In the genomic region with DNA sequence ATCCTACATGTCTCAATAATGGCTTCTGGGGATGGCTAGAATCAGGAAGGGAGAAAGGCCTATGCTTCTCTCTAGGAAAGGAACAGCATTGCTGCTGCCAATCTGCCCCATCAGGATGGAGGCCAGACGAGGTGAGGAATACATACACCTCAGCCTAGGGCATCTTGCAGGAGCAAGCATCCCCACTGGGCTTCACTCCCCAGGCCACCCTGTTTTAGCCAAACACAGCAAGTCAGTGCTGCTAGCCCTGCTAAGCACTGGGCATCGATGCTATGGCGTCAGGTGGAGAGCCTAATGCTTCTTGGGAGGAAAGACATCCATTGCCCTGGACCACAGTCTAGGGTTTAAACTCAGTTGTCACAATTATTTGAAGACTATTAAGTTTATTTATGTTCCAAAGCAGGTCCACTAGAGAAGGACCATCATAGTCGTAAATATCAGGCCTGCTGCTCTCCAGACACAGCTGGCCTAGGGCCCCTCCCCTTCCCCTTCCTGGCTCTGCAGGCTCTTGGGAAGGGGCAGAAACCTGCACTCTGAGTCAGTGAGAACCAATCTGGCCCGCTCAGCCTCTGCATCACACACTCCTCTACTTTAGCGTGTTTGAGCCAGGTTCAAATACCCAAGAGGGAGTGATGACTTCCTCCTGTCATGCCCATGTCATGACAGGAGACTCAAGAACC, we compare ENCODE assay signal across 14 mouse cellular contexts.
DNase-seq lines count a peak whose midpoint lies in the region; ATAC-seq and TF ChIP-seq lines count a peak whose summit lies in the region.
"Had no signal": no experiment of that assay in that cellular context is flagged by ENCODE, and none has a peak within 500 bp of the region (broad histone marks: within the 10 kb centered on the region; RNA-seq: fewer than 3 reads in every experiment).

No protein-coding gene starts in this region.

- no peak for TF ChIP-seq POLR2A in kidney, adult 2 months (IDR thresholded peaks at IDR 0.05; ENCODE audit: low read depth, low read length)

- no peak overlapping the region for H3K4me3 ChIP-seq in kidney, embryonic 14.5 days (ENCODE audit: low read length)
- no peak overlapping the region for H3K4me3 ChIP-seq in kidney, adult 2 months (ENCODE audit: insufficient read depth, low read depth, low read length)
- no peak overlapping the region for H3K4me3 ChIP-seq in midbrain, embryonic 14.5 days (replicated peaks; ENCODE audit: low read depth, low read length)
- H3K4me3 ChIP-seq in midbrain, embryonic 10.5 days, result no peak overlapping the region
- no peak overlapping the region for H3K4me3 ChIP-seq in neural tube, embryonic 14.5 days (ENCODE audit: low read depth, low read length)
- H3K4me3 ChIP-seq: forebrain, embryonic 12.5 days had no signal

- H3K4me1 ChIP-seq in kidney, embryonic 14.5 days (ENCODE audit: control insufficient read depth, insufficient read depth, low read length), result peaks cover 30% of the 10 kb centered on the region
- no peaks in the 10 kb centered on the region for H3K4me1 ChIP-seq in kidney, adult 2 months (ENCODE audit: control insufficient read depth, insufficient read depth, low read length)
- peaks cover 23% of the 10 kb centered on the region for H3K4me1 ChIP-seq in midbrain, embryonic 14.5 days (ENCODE audit: control insufficient read depth, insufficient read depth, low read length)
- peaks cover 41% of the 10 kb centered on the region for H3K4me1 ChIP-seq in midbrain, embryonic 10.5 days
- H3K4me1 ChIP-seq in neural tube, embryonic 14.5 days (ENCODE audit: control insufficient read depth, insufficient read depth, low read length), result no peaks in the 10 kb centered on the region; the same call in 1 of the 2 replicates

- H3K27ac ChIP-seq in kidney, embryonic 14.5 days (ENCODE audit: low read depth, low read length), result peak overlapping the region; percentile 57; the same call in 1 of the 2 replicates
- no peak overlapping the region for H3K27ac ChIP-seq in kidney, adult 2 months (ENCODE audit: insufficient read depth, low read depth, low read length)
- H3K27ac ChIP-seq in midbrain, embryonic 14.5 days (replicated peaks; ENCODE audit: low read depth, low read length), result peak overlapping the region; percentile 58
- no peak overlapping the region for H3K27ac ChIP-seq in midbrain, embryonic 10.5 days (replicated peaks)
- H3K27ac ChIP-seq in neural tube, embryonic 14.5 days (ENCODE audit: low read depth, low read length), result no peak overlapping the region
- H3K27ac ChIP-seq: forebrain, embryonic 12.5 days had no signal

- TF ChIP-seq CTCF in kidney, adult 2 months (conservative IDR thresholded peaks at IDR 0.05; ENCODE audit: insufficient read depth, insufficient read length, low read depth, low read length), result no peak

- H3K36me3 ChIP-seq in kidney, embryonic 14.5 days (ENCODE audit: control insufficient read depth, insufficient read depth, low read length), result no peaks in the 10 kb centered on the region
- H3K36me3 ChIP-seq in kidney, adult 2 months (ENCODE audit: control insufficient read depth, insufficient read depth, low read length), result no peaks in the 10 kb centered on the region
- H3K36me3 ChIP-seq in midbrain, embryonic 14.5 days (ENCODE audit: control insufficient read depth, insufficient read depth, low read length), result no peaks in the 10 kb centered on the region
- no peaks in the 10 kb centered on the region for H3K36me3 ChIP-seq in midbrain, embryonic 10.5 days
- H3K36me3 ChIP-seq in neural tube, embryonic 14.5 days (ENCODE audit: control insufficient read depth, insufficient read depth, low read length), result no peaks in the 10 kb centered on the region
- H3K36me3 ChIP-seq: forebrain, embryonic 12.5 days had no signal

- ATAC-seq in kidney, embryonic 14.5 days (ENCODE audit: low FRiP score, low TSS enrichment), result peak; percentile 80
- ATAC-seq in midbrain, embryonic 14.5 days (ENCODE audit: low FRiP score, low TSS enrichment), result no peak
- ATAC-seq in neural tube, embryonic 14.5 days (ENCODE audit: low read depth), result 0 out of 2 replicates have a peak, but pooled peaks have one; percentile 38
- ATAC-seq: inflammation-experienced regulatory T-cells, adult 6 months had no signal

- WGBS in kidney, embryonic 14.5 days, result 30% methylated on average over 6 of the region's 6 CpGs
- WGBS in kidney, adult 2 months, result 71% methylated on average over 6 of the region's 6 CpGs
- WGBS in midbrain, embryonic 14.5 days, result 67% methylated on average over 6 of the region's 6 CpGs
- 73% methylated on average over 6 of the region's 6 CpGs for WGBS in midbrain, embryonic 10.5 days
- WGBS in neural tube, embryonic 14.5 days, result 38% methylated on average over 6 of the region's 6 CpGs

- no peaks in the 10 kb centered on the region for H3K27me3 ChIP-seq in kidney, embryonic 14.5 days (ENCODE audit: control insufficient read depth, insufficient read depth, low read length)
- no peaks in the 10 kb centered on the region for H3K27me3 ChIP-seq in kidney, adult 2 months (replicated peaks; ENCODE audit: control insufficient read depth, insufficient read depth, low read length)
- H3K27me3 ChIP-seq in midbrain, embryonic 14.5 days (ENCODE audit: control insufficient read depth, insufficient read depth, low read length), result no peaks in the 10 kb centered on the region
- peaks cover 46% of the 10 kb centered on the region for H3K27me3 ChIP-seq in midbrain, embryonic 10.5 days (ENCODE audit: low read depth, poor library complexity, severe bottlenecking)
- H3K27me3 ChIP-seq in neural tube, embryonic 14.5 days (ENCODE audit: control insufficient read depth, insufficient read depth, low read length), result no peaks in the 10 kb centered on the region

- peak; percentile 54 for DNase-seq in embryo, embryonic 11 days
- DNase-seq in embryo, embryonic 10.5 days (ENCODE audit: low spot score), result no peak
- no peak for DNase-seq in kidney, adult 2 months
- DNase-seq in midbrain, embryonic 14.5 days, result no peak
- DNase-seq in midbrain, embryonic 10.5 days (ENCODE audit: low spot score), result no peak
- DNase-seq in testis, postnatal 10 days (ENCODE audit: low spot score), result no peak
- DNase-seq: adrenal gland, postnatal 10 days; cerebellum, adult 2 months; right cerebral cortex, postnatal 4 days had no signal

- no peak overlapping the region for H3K9ac ChIP-seq in kidney, embryonic 14.5 days (ENCODE audit: low read depth, low read length)
- no peak overlapping the region for H3K9ac ChIP-seq in midbrain, embryonic 14.5 days (replicated peaks; ENCODE audit: low read length)
- no peak overlapping the region for H3K9ac ChIP-seq in neural tube, embryonic 14.5 days (replicated peaks; ENCODE audit: low read depth, low read length)
- H3K9ac ChIP-seq: forebrain, embryonic 12.5 days had no signal

- no peak overlapping the region for H3K4me2 ChIP-seq in kidney, embryonic 14.5 days (replicated peaks; ENCODE audit: low read depth, low read length)
- H3K4me2 ChIP-seq in midbrain, embryonic 14.5 days (ENCODE audit: low read length), result no peak overlapping the region
- H3K4me2 ChIP-seq in neural tube, embryonic 14.5 days (ENCODE audit: low read depth, low read length), result no peak overlapping the region
- H3K4me2 ChIP-seq: forebrain, embryonic 12.5 days; liver, embryonic 11.5 days had no signal

- H3K9me3 ChIP-seq in kidney, embryonic 14.5 days (ENCODE audit: control insufficient read depth, low read length), result no peaks in the 10 kb centered on the region
- H3K9me3 ChIP-seq in midbrain, embryonic 14.5 days (ENCODE audit: control insufficient read depth, low read length), result no peaks in the 10 kb centered on the region
- H3K9me3 ChIP-seq in midbrain, embryonic 10.5 days (replicated peaks), result no peaks in the 10 kb centered on the region
- H3K9me3 ChIP-seq in neural tube, embryonic 14.5 days (ENCODE audit: control insufficient read depth, low read length), result no peaks in the 10 kb centered on the region
- H3K9me3 ChIP-seq: forebrain, embryonic 12.5 days had no signal

Comparison
In these comparisons a context has a peak if more than half of its experiments do, and no peak if none do; other contexts are left out.
1. H3K27ac ChIP-seq: peak in kidney, embryonic 14.5 days (single experiment) and midbrain, embryonic 14.5 days (single experiment); none in kidney, adult 2 months (single experiment), midbrain, embryonic 10.5 days (single experiment) and neural tube, embryonic 14.5 days (single experiment).